Mouse (Mus musculus): ENCODE measurements around the gene Slc4a10.

DNA sequence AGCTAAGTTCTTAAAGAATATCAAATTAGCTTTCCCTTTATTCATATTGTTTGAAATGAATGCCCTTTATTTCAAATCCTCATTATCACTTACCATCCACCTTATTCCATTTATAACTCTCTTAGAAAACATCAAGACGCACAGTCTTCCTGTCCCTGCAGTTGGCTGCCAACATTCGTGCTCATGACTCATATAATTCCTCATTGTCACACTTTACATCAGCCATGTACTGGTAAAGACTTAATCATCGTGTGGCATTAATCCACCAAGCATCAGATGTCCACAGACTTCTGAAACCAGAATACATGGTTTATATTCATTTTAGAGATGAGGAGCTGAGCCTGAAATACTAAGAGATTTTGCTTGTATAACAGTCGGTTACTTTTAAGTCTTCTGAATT, 69.1 kb downstream of the Slc4a10 start:
- TF ChIP-seq GATA1 (IDR thresholded peaks at IDR 0.05; ENCODE audit: low read length) (no peak), TAL1 (IDR thresholded peaks at IDR 0.05; ENCODE audit: low read length) (no peak)
